Mouse (Mus musculus): Measurements from ENCODE around the gene Ado. TPM values are rescaled to one million over a fixed set of nuclear protein-coding genes. Genes with fewer than 3 reads are reported as not detected.

Gene Ado
- polyA plus RNA-seq, 1 experiment from 2014 or later: 57.1 TPM

DNA sequence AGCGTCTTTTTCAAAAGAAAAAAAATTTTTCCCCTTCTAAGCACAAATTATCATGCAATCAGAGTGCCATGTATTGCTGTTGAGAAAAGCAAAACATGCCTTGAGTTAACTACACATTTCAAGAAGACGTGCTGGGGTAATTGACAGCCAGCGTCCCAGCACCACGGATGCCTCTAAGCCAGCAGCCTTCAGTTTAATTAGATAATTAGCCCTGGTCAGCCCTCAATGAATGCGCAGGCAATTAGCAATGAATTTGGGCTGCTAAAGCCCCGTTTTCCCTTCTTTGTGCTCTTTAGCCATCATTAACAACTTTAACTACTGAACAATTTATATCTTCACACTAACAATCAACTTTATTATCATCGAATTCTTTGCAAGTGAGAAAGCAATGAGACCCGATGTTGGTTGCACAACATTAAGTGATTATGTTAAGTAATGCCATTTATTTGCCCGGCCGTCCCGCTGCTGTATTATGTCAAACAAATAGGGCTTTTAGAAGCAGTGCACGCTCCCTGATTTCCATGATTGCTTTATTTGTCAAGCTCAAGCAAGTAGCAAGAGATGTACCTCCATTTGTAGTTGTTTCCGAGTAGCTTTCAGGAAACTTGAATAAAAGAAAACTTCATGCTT, 11.1 kb upstream of the Ado start:
- 69% methylated on average over 13 of the region's 13 CpGs for whole genome bisulfite sequencing
- no peak for ATAC-seq (ENCODE audit: insufficient number of reproducible peaks, low FRiP score)

DNA sequence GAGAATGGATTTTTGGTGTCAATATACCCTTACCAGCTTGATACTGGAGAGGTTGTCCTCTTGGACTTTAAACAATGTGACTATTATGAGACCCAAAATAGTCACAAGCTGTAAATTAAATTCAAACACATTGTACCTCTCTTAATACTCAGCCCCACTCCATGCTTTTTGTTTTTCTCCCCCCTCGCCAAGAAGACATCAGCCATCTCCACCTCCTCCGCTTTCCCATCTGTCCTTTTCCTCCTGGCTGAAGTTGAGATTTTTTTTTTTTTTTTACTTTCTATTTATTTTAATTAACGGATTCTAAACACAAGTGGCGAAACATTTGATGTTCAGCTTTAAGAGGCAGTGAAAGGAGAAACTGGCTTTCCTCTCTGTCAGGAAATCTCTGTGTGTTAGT, 9.3 kb upstream of the Ado start:
- no peaks in the 10 kb centered on the region for H3K36me3 ChIP-seq
- no peak overlapping the region for H3K4me2 ChIP-seq
- H3K9me3 ChIP-seq (replicated peaks): 0 out of 2 replicates have a peak, but pooled peaks cover 4% of the 10 kb centered on the region
- H3K9ac ChIP-seq: no peak overlapping the region
- ATAC-seq (ENCODE audit: insufficient number of reproducible peaks, low FRiP score): no peak
- H3K4me3 ChIP-seq: no peak overlapping the region
- no peak overlapping the region for H3K27ac ChIP-seq (ENCODE audit: poor library complexity, severe bottlenecking)
- 77% methylated on average over 4 of the region's 4 CpGs for WGBS
- no peaks in the 10 kb centered on the region for H3K4me1 ChIP-seq (replicated peaks)
- H3K27me3 ChIP-seq (replicated peaks): no peaks in the 10 kb centered on the region

More for the DNA sequence above, 11.1 kb upstream of the Ado start:
- H3K4me2 ChIP-seq: no peak overlapping the region
- no peak overlapping the region for H3K27ac ChIP-seq (ENCODE audit: poor library complexity, severe bottlenecking)
- H3K4me3 ChIP-seq: no peak overlapping the region
- H3K9me3 ChIP-seq (replicated peaks): 0 out of 2 replicates have a peak, but pooled peaks cover 4% of the 10 kb centered on the region
- H3K36me3 ChIP-seq: no peaks in the 10 kb centered on the region
- H3K27me3 ChIP-seq (replicated peaks): no peaks in the 10 kb centered on the region
- H3K9ac ChIP-seq: no peak overlapping the region
- no peaks in the 10 kb centered on the region for H3K4me1 ChIP-seq (replicated peaks)

- H3K4me2 ChIP-seq: peak overlapping the region; percentile 98
- no peaks in the 10 kb centered on the region for H3K27me3 ChIP-seq (replicated peaks)
- WGBS: under 1% methylated on average over 72 of the region's 73 CpGs
- ATAC-seq (ENCODE audit: insufficient number of reproducible peaks, low FRiP score): peak; percentile 74
- peak overlapping the region; percentile 98 for H3K9ac ChIP-seq
- peak overlapping the region; percentile 91 for H3K4me3 ChIP-seq
- H3K4me1 ChIP-seq (replicated peaks): peaks cover 29% of the 10 kb centered on the region
- no peaks in the 10 kb centered on the region for H3K9me3 ChIP-seq (replicated peaks)
- H3K27ac ChIP-seq (ENCODE audit: poor library complexity, severe bottlenecking): peak overlapping the region; percentile 91
- peaks cover 3% of the 10 kb centered on the region; the same call in 1 of the 2 replicates for H3K36me3 ChIP-seq
These were observed 397 bp downstream of the Ado start for GRCm38 (mm10) chr10:67548261-67548854.

DNA sequence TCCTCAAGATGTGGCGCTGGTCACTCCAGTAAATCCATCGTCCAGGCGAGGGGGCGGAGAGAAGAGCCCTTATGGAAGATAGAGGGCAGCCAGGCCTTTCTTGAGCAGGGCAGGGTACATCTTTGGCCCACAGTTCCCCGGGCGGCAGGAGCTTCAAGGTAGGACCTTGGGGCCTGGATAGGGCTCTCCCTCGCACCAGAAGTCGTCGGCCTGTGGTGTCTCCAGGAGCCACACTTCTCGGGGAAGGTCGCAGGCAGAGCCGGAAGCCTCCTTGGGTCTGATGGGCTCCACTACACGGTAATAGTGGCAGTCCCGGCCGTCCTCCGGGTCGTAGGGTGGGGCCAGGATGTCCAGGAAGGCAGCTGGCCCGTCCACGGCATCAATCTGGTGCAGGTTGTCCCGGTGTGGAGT, 900 bp downstream of the Ado start:
- peak; percentile 12; the same call in 1 of the 2 replicates for ATAC-seq (ENCODE audit: insufficient number of reproducible peaks, low FRiP score)
- 1% methylated on average over 20 of the region's 20 CpGs for WGBS
- Histone ChIP-seq H3K4me3 (peak overlapping the region; percentile 91), H3K36me3 (peaks cover 3% of the 10 kb centered on the region; the same call in 1 of the 2 replicates), H3K27me3 (replicated peaks) (no peaks in the 10 kb centered on the region), H3K4me2 (peak overlapping the region; percentile 98), H3K27ac (ENCODE audit: poor library complexity, severe bottlenecking) (peak overlapping the region; percentile 91; the same call in 1 of the 2 replicates), H3K9me3 (replicated peaks) (no peaks in the 10 kb centered on the region), H3K9ac (peak overlapping the region; percentile 98), H3K4me1 (replicated peaks) (peaks cover 29% of the 10 kb centered on the region)

- 17% methylated on average over 19 of the region's 19 CpGs for WGBS
- Histone ChIP-seq H3K9ac (0 out of 2 replicates have a peak overlapping the region, but pooled peaks have one; percentile 17), H3K4me1 (replicated peaks) (peaks cover 32% of the 10 kb centered on the region), H3K4me2 (peak overlapping the region; percentile 39), H3K27me3 (replicated peaks) (peaks cover 48% of the 10 kb centered on the region), H3K4me3 (peak overlapping the region; percentile 3), H3K27ac (ENCODE audit: poor library complexity, severe bottlenecking) (no peak overlapping the region), H3K36me3 (peaks cover 3% of the 10 kb centered on the region; the same call in 1 of the 2 replicates), H3K9me3 (replicated peaks) (no peaks in the 10 kb centered on the region)
- ATAC-seq (ENCODE audit: insufficient number of reproducible peaks, low FRiP score): no peak
These were observed 8.2 kb downstream of the Ado start for GRCm38 (mm10) chr10:67540591-67540990.

- Histone ChIP-seq H3K27ac (ENCODE audit: poor library complexity, severe bottlenecking) (no peak overlapping the region), H3K4me2 (peak overlapping the region; percentile 100; the same call in 1 of the 2 replicates), H3K27me3 (replicated peaks) (peaks cover 60% of the 10 kb centered on the region), H3K4me1 (replicated peaks) (peaks cover 40% of the 10 kb centered on the region), H3K36me3 (no peaks in the 10 kb centered on the region), H3K9me3 (replicated peaks) (no peaks in the 10 kb centered on the region), H3K9ac (no peak overlapping the region), H3K4me3 (peak overlapping the region; percentile 79)
- WGBS: 39% methylated on average over 6 of the region's 6 CpGs
- ATAC-seq (ENCODE audit: insufficient number of reproducible peaks, low FRiP score): no peak
These were observed 9.4 kb downstream of the Ado start for GRCm38 (mm10) chr10:67539401-67539730.

- WGBS: 2% methylated on average over 50 of the region's 50 CpGs
- H3K4me2 ChIP-seq: peak overlapping the region; percentile 100
- no peak for ATAC-seq (ENCODE audit: insufficient number of reproducible peaks, low FRiP score)
- H3K4me1 ChIP-seq (replicated peaks): peaks cover 40% of the 10 kb centered on the region
- no peak overlapping the region for H3K9ac ChIP-seq
- H3K36me3 ChIP-seq: no peaks in the 10 kb centered on the region
- H3K4me3 ChIP-seq: peak overlapping the region; percentile 79
- no peak overlapping the region for H3K27ac ChIP-seq (ENCODE audit: poor library complexity, severe bottlenecking)
- H3K9me3 ChIP-seq (replicated peaks): no peaks in the 10 kb centered on the region
- peaks cover 66% of the 10 kb centered on the region for H3K27me3 ChIP-seq (replicated peaks)
These were observed 10.0 kb downstream of the Ado start for GRCm38 (mm10) chr10:67538585-67539400.

DNA sequence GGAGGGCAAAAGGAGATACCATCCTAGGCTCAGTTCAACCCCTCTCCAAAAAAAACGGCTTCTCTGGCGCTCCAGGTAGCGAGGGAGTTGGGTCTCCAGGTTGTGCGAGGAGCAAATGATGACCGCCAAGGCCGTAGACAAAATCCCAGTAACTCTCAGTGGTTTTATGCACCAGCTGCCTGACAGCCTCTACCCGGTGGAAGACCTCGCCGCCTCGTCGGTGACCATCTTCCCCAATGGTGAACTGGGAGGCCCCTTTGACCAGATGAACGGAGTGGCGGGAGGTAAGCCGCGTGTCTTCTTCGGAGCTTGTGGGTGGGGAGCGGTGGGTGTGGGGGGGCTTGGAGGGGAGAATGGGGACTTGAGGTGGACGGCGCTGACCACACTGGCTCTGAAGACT, 10.6 kb downstream of the Ado start:
- Histone ChIP-seq H3K4me3 (peak overlapping the region; percentile 79), H3K4me1 (replicated peaks) (peaks cover 40% of the 10 kb centered on the region), H3K9me3 (replicated peaks) (no peaks in the 10 kb centered on the region), H3K27me3 (replicated peaks) (peaks cover 73% of the 10 kb centered on the region), H3K4me2 (peak overlapping the region; percentile 100), H3K9ac (no peak overlapping the region), H3K36me3 (no peaks in the 10 kb centered on the region), H3K27ac (ENCODE audit: poor library complexity, severe bottlenecking) (no peak overlapping the region)
- no peak for ATAC-seq (ENCODE audit: insufficient number of reproducible peaks, low FRiP score)
- under 1% methylated on average over 19 of the region's 19 CpGs for WGBS

GRCm38 (mm10) chr10:67537151-67537994, 11.4 kb downstream of the Ado start:
- ATAC-seq (ENCODE audit: insufficient number of reproducible peaks, low FRiP score): peak; percentile 88
- peak overlapping the region; percentile 74 for H3K9ac ChIP-seq

GRCm38 (mm10) chr10:67536621-67537141, 12.1 kb downstream of the Ado start:
- WGBS: 1% methylated on average over 28 of the region's 32 CpGs
- H3K27me3 ChIP-seq (replicated peaks): peaks cover 77% of the 10 kb centered on the region
- H3K4me3 ChIP-seq: peak overlapping the region; percentile 79
- no peaks in the 10 kb centered on the region for H3K36me3 ChIP-seq
- H3K27ac ChIP-seq (ENCODE audit: poor library complexity, severe bottlenecking): no peak overlapping the region
- peak; percentile 29 for ATAC-seq (ENCODE audit: insufficient number of reproducible peaks, low FRiP score)
- H3K9ac ChIP-seq: peak overlapping the region; percentile 68
- peak overlapping the region; percentile 100 for H3K4me2 ChIP-seq
- H3K4me1 ChIP-seq (replicated peaks): peaks cover 40% of the 10 kb centered on the region
- no peaks in the 10 kb centered on the region for H3K9me3 ChIP-seq (replicated peaks)

More at GRCm38 (mm10) chr10:67537151-67537994, 11.4 kb downstream of the Ado start:
- Histone ChIP-seq H3K27ac (ENCODE audit: poor library complexity, severe bottlenecking) (peak overlapping the region; percentile 57; the same call in 1 of the 2 replicates), H3K36me3 (no peaks in the 10 kb centered on the region), H3K4me1 (replicated peaks) (peaks cover 40% of the 10 kb centered on the region), H3K27me3 (replicated peaks) (peaks cover 76% of the 10 kb centered on the region), H3K4me3 (peak overlapping the region; percentile 79), H3K9me3 (replicated peaks) (no peaks in the 10 kb centered on the region), H3K4me2 (peak overlapping the region; percentile 100)
- WGBS: 1% methylated on average over 51 of the region's 51 CpGs
